Mouse (Mus musculus) forebrain, embryonic 16.5 days (tissue): ENCODE results near the gene Olfr988. TPM values are rescaled to one million over a fixed set of nuclear protein-coding genes. Genes with fewer than 3 reads are reported as not detected.
A peak's percentile ranks its signal among the peaks of the same experiment; 100 is the strongest.
"Not testable (repeated sequence)": the region's sequence is repeated elsewhere in the genome, so short reads cannot be mapped to it uniquely, and the experiment has no call there.

ENCODE experiments used
- ATAC-seq: fragments of 200-750 bp; cut with Nextera tagmentation; 2 replicates; pipeline ENCODE4 v1.8.0; 2017; ENCODE audit warnings: mild to moderate bottlenecking, moderate library complexity
- H3K27ac ChIP-seq: fragments of 300-500 bp; sonication (generic); 2 replicates; pipeline ENCODE4 v1.5.1; 2014; ENCODE audit warnings: low read length, control low read depth
- H3K27me3 ChIP-seq: fragments of 300-500 bp; sonication (generic); replicated peaks from 2 replicates; pipeline ENCODE4 v1.6.1; 2014; ENCODE audit warnings: low read length; ENCODE audit not compliant: control insufficient read depth, insufficient read depth
- H3K36me3 ChIP-seq: fragments of 300-500 bp; sonication (generic); 2 replicates; pipeline ENCODE4 v1.6.1; 2014; ENCODE audit not compliant: control insufficient read depth, insufficient read depth
- H3K4me1 ChIP-seq: fragments of 300-500 bp; sonication (generic); replicated peaks from 2 replicates; pipeline ENCODE4 v1.6.1; 2014; ENCODE audit warnings: low read length; ENCODE audit not compliant: control insufficient read depth, insufficient read depth
- H3K4me2 ChIP-seq: fragments of 300-500 bp; sonication (generic); 2 replicates; pipeline ENCODE4 v1.6.1; 2014; ENCODE audit warnings: mild to moderate bottlenecking, low read length, control low read depth
- H3K4me3 ChIP-seq: fragments of 300-500 bp; sonication (generic); replicated peaks from 2 replicates; pipeline ENCODE4 v1.5.1; 2014; ENCODE audit warnings: mild to moderate bottlenecking, low read length, control low read depth
- H3K9ac ChIP-seq: fragments of 300-500 bp; sonication (generic); replicated peaks from 2 replicates; pipeline ENCODE4 v1.6.1; 2014; ENCODE audit warnings: low read depth, low read length, control low read depth
- H3K9me3 ChIP-seq: fragments of 300-500 bp; sonication (generic); 2 replicates; pipeline ENCODE4 v1.6.1; 2016; ENCODE audit warnings: low read length; ENCODE audit not compliant: control insufficient read depth
- WGBS: fragments of 180-500 bp; shearing (Covaris S2); extraction: QIAGEN DNeasy Blood & Tissue Kit; methylation state at CpG from one replicate; pipeline ENCODE4 v1.1.7; 2014; 5-methylcytosine and 5-hydroxymethylcytosine counted together
- polyA plus RNA-seq: library from polyadenylated mRNA; unstranded; fragments of >200 nt; fragmentation: Nextera tagmentation; extraction: Ambion mirVana; gene quantifications from 2 replicates; pipeline ENCODE4 v1.2.1, GENCODE M21; 2015

The Olfr988 gene
- not detected in 2 replicates for polyA plus RNA-seq

DNA sequence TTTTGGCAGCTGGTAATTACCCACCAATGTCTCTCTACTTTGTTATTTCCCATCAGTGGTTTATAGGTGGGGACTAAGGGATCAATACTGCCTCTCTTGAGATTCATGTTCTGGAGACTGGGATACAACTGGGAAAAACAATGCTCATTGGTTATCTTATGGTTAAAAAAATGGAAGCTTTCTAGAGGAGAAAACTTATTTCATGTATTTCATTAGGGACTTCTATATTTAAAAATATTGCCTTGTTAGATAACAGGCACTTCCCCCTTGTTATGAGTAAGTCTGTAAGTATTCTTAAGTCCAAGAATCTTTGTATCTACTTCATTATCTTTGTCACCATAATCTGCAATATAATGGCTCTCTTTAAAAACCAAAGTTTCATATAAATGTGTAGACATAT, at the start of gene Olfr988:
Gene Olfr988, minus strand, starts transcription at position 101 of the 400 bp plus-strand sequence.
- H3K36me3 ChIP-seq, H3K4me1 ChIP-seq, ATAC-seq, H3K4me3 ChIP-seq, H3K27me3 ChIP-seq, H3K4me2 ChIP-seq, H3K9me3 ChIP-seq, H3K27ac ChIP-seq, H3K9ac ChIP-seq: not testable (repeated sequence)

DNA sequence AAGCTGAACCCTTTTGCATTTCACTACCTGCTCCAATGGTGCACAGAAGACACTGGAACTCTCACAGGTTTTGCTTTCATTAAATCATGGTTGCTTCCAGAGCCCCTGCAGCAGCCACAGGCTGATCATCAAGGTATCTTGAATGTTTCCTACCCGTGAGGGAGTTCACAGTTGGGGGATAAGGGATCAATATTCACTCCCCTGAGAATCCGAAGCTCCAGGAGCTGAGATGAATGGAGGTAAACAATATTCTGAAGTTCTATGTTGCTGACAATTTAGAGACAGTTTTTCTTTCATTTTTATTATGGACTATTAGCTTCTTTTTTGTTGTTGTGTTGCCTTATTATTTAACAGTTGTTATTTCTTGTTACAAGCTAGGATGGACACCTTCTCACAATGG, 46.3 kb upstream of the Olfr988 start, which contains the start of gene Olfr992:
Gene Olfr992, minus strand, starts transcription at position 101 of the 400 bp plus-strand sequence.
- Histone ChIP-seq H3K27ac (no peak within 1 kb of the TSS), H3K36me3 (no peaks in the 10 kb centered on the region), H3K9ac (no peak within 1 kb of the TSS), H3K9me3 (no peaks in the 10 kb centered on the region), H3K27me3 (no peaks in the 10 kb centered on the region), H3K4me2 (no peak within 1 kb of the TSS), H3K4me3 (no peak within 1 kb of the TSS), H3K4me1 (no peaks in the 10 kb centered on the region)
- no peak for ATAC-seq
- 63% methylated on average over 2 of the region's 2 CpGs for WGBS

DNA sequence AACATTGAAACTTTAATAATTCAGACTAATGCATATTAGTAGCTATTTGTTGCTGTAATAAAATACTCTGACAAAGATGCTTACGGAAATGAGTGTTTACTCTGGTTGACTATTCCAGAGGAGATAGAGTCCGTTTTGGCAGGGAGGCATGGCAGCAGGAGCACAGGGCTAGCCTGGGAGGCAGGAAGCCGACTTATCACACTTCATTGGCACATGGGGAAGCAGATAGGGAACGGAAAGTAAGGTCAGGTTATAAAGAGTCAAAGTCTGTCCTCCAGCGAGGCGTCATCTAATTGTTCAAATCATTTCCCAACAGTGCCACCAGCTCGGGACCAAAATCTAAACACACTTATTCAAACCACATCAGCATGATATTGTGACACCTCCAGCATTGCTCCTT, 23.1 kb downstream of the Olfr988 start:
- no peak overlapping the region for H3K4me3 ChIP-seq
- no peak overlapping the region for H3K27ac ChIP-seq
- no peaks in the 10 kb centered on the region for H3K36me3 ChIP-seq
- H3K27me3 ChIP-seq: no peaks in the 10 kb centered on the region
- WGBS: 78% methylated on average over 7 of the region's 7 CpGs
- H3K9ac ChIP-seq: no peak overlapping the region
- ATAC-seq: no peak
- no peak overlapping the region for H3K4me2 ChIP-seq
- no peaks in the 10 kb centered on the region for H3K4me1 ChIP-seq
- H3K9me3 ChIP-seq: no peaks in the 10 kb centered on the region

DNA sequence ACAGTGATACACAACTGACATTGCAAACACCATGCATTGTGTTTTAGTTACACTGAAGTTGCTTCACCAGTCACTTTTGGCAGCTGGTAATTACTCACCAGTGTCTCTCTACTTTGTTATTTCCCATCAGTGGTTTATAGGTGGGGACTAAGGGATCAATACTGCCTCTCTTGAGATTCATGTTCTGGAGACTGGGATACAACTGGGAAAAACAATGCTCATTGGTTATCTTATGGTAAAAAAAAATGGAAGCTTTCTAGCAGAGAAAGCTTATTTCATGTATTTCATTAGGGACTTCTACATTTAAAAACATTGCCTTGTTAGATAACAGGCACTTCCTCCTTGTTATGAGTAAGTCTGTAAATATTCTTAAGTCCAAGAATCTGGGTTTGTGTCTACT, 23.8 kb downstream of the Olfr988 start, which contains the start of gene Olfr987:
Gene Olfr987, minus strand, starts transcription at position 101 of the 400 bp plus-strand sequence.
- H3K27me3 ChIP-seq, H3K4me3 ChIP-seq, ATAC-seq, H3K4me2 ChIP-seq, H3K36me3 ChIP-seq, H3K27ac ChIP-seq, H3K4me1 ChIP-seq, H3K9me3 ChIP-seq, H3K9ac ChIP-seq: not testable (repeated sequence)

DNA sequence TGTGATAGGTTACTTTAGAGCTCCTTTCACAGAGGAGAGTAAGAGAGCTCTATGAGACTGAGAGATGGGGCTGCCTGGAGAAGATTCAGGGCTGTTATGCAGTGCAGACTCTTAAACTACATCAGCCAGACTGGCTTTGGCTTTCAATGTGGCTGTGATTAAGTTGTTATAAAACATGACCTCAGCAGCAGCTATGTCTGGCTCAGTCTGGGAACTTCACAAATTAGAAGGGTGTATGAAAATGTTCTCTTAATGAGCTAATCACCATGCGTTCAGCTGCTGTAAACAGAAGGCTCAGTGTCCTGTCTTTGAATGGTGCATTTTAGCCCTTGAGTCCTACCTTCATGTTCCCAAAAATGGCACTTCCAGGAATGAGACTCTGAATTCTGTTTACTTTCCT, 43.9 kb downstream of the Olfr988 start:
- Histone ChIP-seq H3K9ac (no peak overlapping the region), H3K9me3 (no peaks in the 10 kb centered on the region), H3K36me3 (no peaks in the 10 kb centered on the region), H3K27ac (no peak overlapping the region), H3K4me3 (no peak overlapping the region), H3K4me1 (no peaks in the 10 kb centered on the region), H3K27me3 (no peaks in the 10 kb centered on the region), H3K4me2 (no peak overlapping the region)
- peak; percentile 36; the same call in 1 of the 2 replicates for ATAC-seq
- 12% methylated on average over 1 of the region's 1 CpGs for WGBS

Other genes with a start within 250 kb of the Olfr988 start
- gene Aplnr, start 227.0 kb downstream of the Olfr988 start, polyA plus RNA-seq: 20.7 and 34.3 TPM in 2 replicates
- gene Lrrc55, start 166.0 kb downstream of the Olfr988 start, polyA plus RNA-seq: 12.3 and 14.9 TPM in 2 replicates
- gene Olfr987, start 23.9 kb downstream of the Olfr988 start, polyA plus RNA-seq: not detected in 2 replicates
- not detected in 2 replicates for gene Olfr992, start 46.2 kb upstream of the Olfr988 start, polyA plus RNA-seq
- not detected in 2 replicates for gene Olfr993, start 51.6 kb upstream of the Olfr988 start, polyA plus RNA-seq
- gene Olfr994, start 73.2 kb upstream of the Olfr988 start, polyA plus RNA-seq: not detected in 2 replicates
- gene Olfr995, start 80.4 kb upstream of the Olfr988 start, polyA plus RNA-seq: not detected in 2 replicates
- 0.15 TPM in 1 of 2 replicates, not detected in the other for gene 4833423E24Rik, start 155.8 kb upstream of the Olfr988 start, polyA plus RNA-seq
- gene Olfr996, start 216.0 kb upstream of the Olfr988 start, polyA plus RNA-seq: not detected in 2 replicates
- gene Olfr998, start 225.7 kb upstream of the Olfr988 start, polyA plus RNA-seq: not detected in 2 replicates
- not detected in 2 replicates for gene Olfr1000, start 248.7 kb upstream of the Olfr988 start, polyA plus RNA-seq